Mouse (Mus musculus): ENCODE data around the gene Olfr693.
"Not testable (repeated sequence)": the region's sequence is repeated elsewhere in the genome, so short reads cannot be mapped to it uniquely, and the experiment has no call there.

Gene Olfr693

GRCm38 (mm10) chr7:106680484-106680883, at the start of gene Olfr693:
Olfr693 (minus strand) TSS chr7:106680584.
- DNase-seq (ENCODE audit: low spot score): no peak

- not testable (repeated sequence) for DNase-seq (ENCODE audit: low spot score)
These were observed 45.3 kb upstream of the Olfr693 start for GRCm38 (mm10) chr7:106725654-106726053.

DNA sequence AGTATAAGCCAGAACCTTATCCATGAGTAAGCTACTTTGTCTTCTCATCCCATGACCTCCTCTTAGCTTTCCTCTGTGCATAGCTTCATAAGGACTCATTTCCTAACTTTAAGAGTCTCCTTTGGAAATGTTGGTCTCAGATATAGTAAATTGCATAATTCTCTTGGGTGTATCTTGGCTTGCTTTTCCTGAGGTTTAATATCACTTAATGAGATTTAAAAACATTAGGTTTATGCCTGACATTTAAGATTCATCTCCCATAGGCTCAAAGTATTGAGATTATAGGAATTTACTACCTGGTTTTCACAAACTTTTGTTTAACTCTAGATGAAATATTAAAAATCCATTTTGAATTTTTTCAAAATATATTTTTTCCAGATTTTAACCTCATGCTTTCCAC, 35.9 kb upstream of the Olfr693 start, which contains the start of gene Olfr695:
Gene Olfr695, minus strand, starts transcription at position 101 of the 400 bp plus-strand sequence.
- no peak for DNase-seq (ENCODE audit: low spot score)

DNA sequence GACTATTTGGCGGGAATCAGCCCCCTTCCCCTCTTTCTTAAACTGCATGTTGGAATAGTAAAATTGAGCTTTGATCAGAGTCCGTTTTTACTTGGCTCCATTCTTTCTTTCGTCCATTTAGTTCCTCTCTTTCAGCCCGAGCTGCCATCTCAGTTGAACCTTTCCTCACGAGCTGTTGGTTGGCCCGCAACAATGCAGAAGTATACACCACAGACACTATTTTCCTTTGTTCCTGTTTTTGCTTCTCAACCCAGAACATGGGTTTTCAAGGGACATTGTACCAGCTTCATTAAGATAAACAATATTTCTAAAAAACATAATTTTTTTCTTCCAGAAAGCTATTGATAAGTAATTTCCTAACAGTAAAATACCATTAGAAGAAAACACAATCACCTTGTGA, 31.1 kb upstream of the Olfr693 start:
- no peak for DNase-seq (ENCODE audit: low spot score)

- not testable (repeated sequence) for DNase-seq (ENCODE audit: low spot score)
These were observed 27.3 kb upstream of the Olfr693 start for GRCm38 (mm10) chr7:106707705-106708104.

GRCm38 (mm10) chr7:106696891-106697290, 16.5 kb upstream of the Olfr693 start:
- no peak for DNase-seq (ENCODE audit: low spot score)

GRCm38 (mm10) chr7:106692976-106693375, 12.6 kb upstream of the Olfr693 start:
- no peak for DNase-seq (ENCODE audit: low spot score)

- no peak for DNase-seq (ENCODE audit: low spot score)
These were observed 11.3 kb upstream of the Olfr693 start, which contains the start of gene Olfr694 for GRCm38 (mm10) chr7:106691714-106692113. Olfr694 (minus strand) TSS chr7:106691814.

GRCm38 (mm10) chr7:106685382-106685781, 5.0 kb upstream of the Olfr693 start:
- DNase-seq (ENCODE audit: low spot score): no peak

DNA sequence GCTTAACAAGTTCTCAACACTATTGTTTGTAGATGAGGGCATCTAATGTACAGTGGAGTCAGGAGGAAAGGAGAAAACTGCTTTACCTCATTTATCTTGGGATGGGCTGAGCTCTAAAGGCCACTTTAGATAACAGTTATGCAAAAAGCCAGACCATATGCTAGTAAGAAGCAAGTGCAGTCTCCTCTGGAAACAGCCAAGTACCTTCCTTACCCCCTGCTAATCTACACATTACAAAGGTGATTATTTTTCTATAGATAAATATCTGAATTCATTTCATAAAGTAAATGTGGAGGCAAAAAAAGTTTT, 28.1 kb downstream of the Olfr693 start:
- no peak for DNase-seq (ENCODE audit: low spot score)

- DNase-seq (ENCODE audit: low spot score): no peak
These were observed 28.6 kb downstream of the Olfr693 start for GRCm38 (mm10) chr7:106651555-106652343.

- DNase-seq (ENCODE audit: low spot score): no peak
These were observed 30.6 kb downstream of the Olfr693 start for GRCm38 (mm10) chr7:106649774-106650173.

DNA sequence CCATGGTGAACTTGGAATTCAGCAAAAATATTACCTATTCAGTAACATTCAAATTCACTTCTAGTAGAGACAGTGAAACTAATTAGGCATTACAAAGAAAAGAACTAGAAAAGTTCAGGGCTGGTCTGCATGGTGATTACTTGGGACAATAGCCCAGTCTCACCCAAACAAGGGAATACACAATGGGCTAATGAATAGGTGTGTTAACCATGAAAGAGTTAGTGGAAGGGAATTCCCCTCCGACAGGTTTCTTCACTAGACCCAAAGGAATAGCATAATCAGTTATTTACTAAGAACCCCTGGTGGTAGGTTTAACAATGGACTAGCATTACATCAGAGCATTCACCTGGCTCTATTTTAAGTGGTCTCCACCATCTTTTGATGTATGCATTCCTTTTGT, 35.1 kb downstream of the Olfr693 start:
- DNase-seq (ENCODE audit: low spot score): no peak

DNA sequence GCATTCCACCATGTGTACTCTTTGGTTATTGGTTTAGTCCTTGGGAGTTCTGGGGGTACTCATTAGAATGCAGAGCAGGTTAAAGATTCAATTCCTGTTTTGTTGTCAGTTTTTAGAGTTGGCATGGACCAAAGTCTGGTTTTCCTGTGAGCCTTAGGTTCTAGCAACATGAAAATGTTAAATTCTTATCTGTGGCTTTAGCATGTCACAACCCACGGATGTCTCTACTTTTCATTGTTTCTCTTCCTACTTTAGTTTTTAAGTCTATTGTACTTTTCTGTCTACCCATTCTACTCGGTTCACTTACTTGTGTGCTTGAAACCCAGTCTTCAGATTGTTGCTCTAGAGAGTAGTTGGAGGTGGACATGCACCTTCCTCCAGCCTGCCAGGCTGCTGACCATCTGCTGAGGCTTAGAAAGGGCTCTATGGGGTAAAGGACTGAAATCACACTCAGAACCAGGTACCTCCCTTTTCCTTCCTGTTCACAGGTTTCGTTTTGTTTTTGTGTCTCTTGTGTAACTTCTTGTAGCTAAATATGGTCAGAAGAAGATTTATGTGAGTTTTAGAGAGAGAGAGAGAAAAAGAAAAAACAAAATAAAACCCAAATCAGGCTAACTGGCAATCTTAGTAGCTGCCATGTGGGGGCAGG, 36.0 kb downstream of the Olfr693 start:
- no peak for DNase-seq (ENCODE audit: low spot score)

DNA sequence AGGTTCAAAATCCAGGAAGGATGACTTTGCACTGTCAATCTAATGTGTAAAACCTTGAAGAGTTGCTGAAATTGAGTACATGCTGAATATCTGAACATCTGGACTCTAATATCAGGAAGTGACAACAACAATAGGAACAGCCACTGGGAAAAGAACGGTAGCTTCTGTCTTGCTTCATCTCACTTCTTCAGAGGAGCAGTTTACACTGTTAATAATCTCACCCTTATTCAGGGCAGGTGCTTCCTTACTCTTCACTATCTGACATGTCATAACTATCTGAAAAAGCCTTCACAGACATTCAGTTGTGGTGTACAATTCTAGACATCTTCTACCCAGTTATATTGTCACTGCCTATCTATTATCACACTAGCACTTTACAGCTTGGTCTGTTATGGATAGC, 39.5 kb downstream of the Olfr693 start:
- no peak for DNase-seq (ENCODE audit: low spot score)

GRCm38 (mm10) chr7:106635560-106635959, 44.8 kb downstream of the Olfr693 start:
- no peak for DNase-seq (ENCODE audit: low spot score)

Measured in urinary bladder, postnatal 10 days (tissue).